8 mouse cellular contexts compared by ENCODE assay signal in the genomic region with DNA sequence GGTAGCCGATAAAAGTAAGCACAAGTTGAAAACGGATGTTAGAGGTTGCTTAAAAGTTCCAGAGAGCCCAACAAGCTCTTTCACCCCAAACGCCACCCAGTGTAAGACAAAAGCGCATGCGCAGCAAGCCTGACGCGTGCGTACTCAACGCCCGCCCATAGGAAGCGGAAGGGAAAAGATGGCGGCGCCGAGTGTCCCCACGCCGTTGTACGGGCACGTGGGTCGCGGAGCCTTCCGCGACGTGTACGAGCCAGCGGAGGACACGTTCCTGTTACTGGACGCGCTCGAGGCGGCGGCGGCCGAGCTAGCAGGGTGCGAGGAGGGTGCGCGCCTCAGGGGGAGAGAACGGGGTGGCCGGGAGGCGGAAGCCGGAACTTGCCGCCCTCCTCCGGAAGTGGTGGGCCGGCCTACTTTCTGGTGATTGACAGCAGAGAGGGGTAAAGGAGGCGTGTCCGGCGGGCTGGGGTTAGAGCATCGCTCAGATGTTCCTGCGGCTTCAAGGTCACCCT. TPM values are rescaled to one million over a fixed set of nuclear protein-coding genes. Genes with fewer than 3 reads are reported as not detected.
A peak's percentile ranks its signal among the peaks of the same experiment; 100 is the strongest.
DNase-seq lines count a peak whose midpoint lies in the region; ATAC-seq and TF ChIP-seq lines count a peak whose summit lies in the region.

A gene (plus strand): TSS at position 111 of the 509 bp plus-strand sequence.

- H3K36me3 ChIP-seq in embryonic facial prominence, embryonic 14.5 days (ENCODE audit: control insufficient read depth, insufficient read depth, low read length): peaks cover 18% of the 10 kb centered on the region
- H3K36me3 ChIP-seq in limb, embryonic 14.5 days (ENCODE audit: control insufficient read depth, insufficient read depth, low read length): peaks cover 24% of the 10 kb centered on the region
- no peaks in the 10 kb centered on the region for H3K36me3 ChIP-seq in midbrain, postnatal 0 days (ENCODE audit: insufficient read depth, low read length)

- H3K4me1 ChIP-seq in embryonic facial prominence, embryonic 14.5 days (ENCODE audit: control insufficient read depth, insufficient read depth, low read length): peaks cover 5% of the 10 kb centered on the region; the same call in 1 of the 2 replicates
- H3K4me1 ChIP-seq in limb, embryonic 14.5 days (ENCODE audit: control insufficient read depth, insufficient read depth, low read length): 0 out of 2 replicates have a peak, but pooled peaks cover 5% of the 10 kb centered on the region
- no peaks in the 10 kb centered on the region for H3K4me1 ChIP-seq in midbrain, postnatal 0 days (ENCODE audit: insufficient read depth, low read length)

- H3K27ac ChIP-seq in embryonic facial prominence, embryonic 14.5 days (replicated peaks; ENCODE audit: low read depth, low read length): peak within 1 kb of the TSS; percentile 96
- H3K27ac ChIP-seq in limb, embryonic 14.5 days (replicated peaks; ENCODE audit: low read depth, low read length): peak within 1 kb of the TSS; percentile 88
- peak within 1 kb of the TSS; percentile 94 for H3K27ac ChIP-seq in midbrain, postnatal 0 days (ENCODE audit: low read depth, low read length)

- under 1% methylated on average over 39 of the region's 48 CpGs for WGBS in embryonic facial prominence, embryonic 14.5 days
- WGBS in limb, embryonic 14.5 days: under 1% methylated on average over 39 of the region's 48 CpGs
- under 1% methylated on average over 47 of the region's 48 CpGs for WGBS in midbrain, postnatal 0 days

- TF ChIP-seq CTCF in midbrain, postnatal 0 days (IDR thresholded peaks at IDR 0.05): peak; percentile 39

- peak within 1 kb of the TSS; percentile 86 for H3K9ac ChIP-seq in embryonic facial prominence, embryonic 14.5 days (ENCODE audit: low read depth, low read length)
- peak within 1 kb of the TSS; percentile 67 for H3K9ac ChIP-seq in limb, embryonic 14.5 days (ENCODE audit: low read depth, low read length, severe bottlenecking)
- H3K9ac ChIP-seq in midbrain, postnatal 0 days (replicated peaks; ENCODE audit: low read length, poor library complexity, severe bottlenecking): peak within 1 kb of the TSS; percentile 77

- peak; percentile 78; the same call in 1 of the 2 replicates for TF ChIP-seq POLR2A in limb, embryonic 14.5 days (IDR thresholded peaks at IDR 0.05; ENCODE audit: borderline replicate concordance, extremely low read depth, insufficient read depth, insufficient read length)

- H3K4me3 ChIP-seq in embryonic facial prominence, embryonic 14.5 days (ENCODE audit: low read depth, low read length): peak within 1 kb of the TSS; percentile 79
- peak within 1 kb of the TSS; percentile 56 for H3K4me3 ChIP-seq in limb, embryonic 14.5 days (replicated peaks; ENCODE audit: low read length)
- H3K4me3 ChIP-seq in midbrain, postnatal 0 days (ENCODE audit: low read depth, low read length): peak within 1 kb of the TSS; percentile 81

- H3K27me3 ChIP-seq in embryonic facial prominence, embryonic 14.5 days (replicated peaks; ENCODE audit: control insufficient read depth, insufficient read depth, low read length): no peaks in the 10 kb centered on the region
- H3K27me3 ChIP-seq in limb, embryonic 14.5 days (ENCODE audit: control insufficient read depth, insufficient read depth, low read length): no peaks in the 10 kb centered on the region
- H3K27me3 ChIP-seq in midbrain, postnatal 0 days (ENCODE audit: insufficient read depth, low read length): no peaks in the 10 kb centered on the region

- peak; percentile 96 for DNase-seq in 3T3-L1 (ENCODE audit: low read depth, low spot score)
- DNase-seq in adrenal gland, postnatal 4 days (ENCODE audit: low spot score in 2 of 2): peak; percentile 79 to 91
- peak; percentile 98 for DNase-seq in embryonic facial prominence, embryonic 14.5 days (ENCODE audit: low spot score)
- DNase-seq in heart, adult 8-10 months (ENCODE audit: low spot score): peak; percentile 95
- DNase-seq in kidney, adult 9 months: peak; percentile 96
- DNase-seq in limb, embryonic 14.5 days (ENCODE audit: low spot score): peak; percentile 95
- DNase-seq in midbrain, postnatal 0 days (ENCODE audit: low spot score): peak; percentile 97
- DNase-seq in spleen, postnatal 14 days (ENCODE audit: low spot score in 2 of 2): peak; percentile 78 to 84

- peak within 1 kb of the TSS; percentile 55 for H3K4me2 ChIP-seq in embryonic facial prominence, embryonic 14.5 days (ENCODE audit: low read depth, low read length)
- H3K4me2 ChIP-seq in limb, embryonic 14.5 days (replicated peaks; ENCODE audit: low read depth, low read length, severe bottlenecking): peak within 1 kb of the TSS; percentile 47
- peak within 1 kb of the TSS; percentile 56 for H3K4me2 ChIP-seq in midbrain, postnatal 0 days (ENCODE audit: low read depth, low read length, poor library complexity, severe bottlenecking)

- H3K9me3 ChIP-seq in embryonic facial prominence, embryonic 14.5 days (ENCODE audit: control insufficient read depth, low read length): 0 out of 2 replicates have a peak, but pooled peaks cover 5% of the 10 kb centered on the region
- peaks cover 5% of the 10 kb centered on the region; the same call in 1 of the 2 replicates for H3K9me3 ChIP-seq in limb, embryonic 14.5 days (ENCODE audit: control insufficient read depth, low read length)
- H3K9me3 ChIP-seq in midbrain, postnatal 0 days (ENCODE audit: low read length): no peaks in the 10 kb centered on the region

- ATAC-seq in embryonic facial prominence, embryonic 14.5 days (ENCODE audit: low read depth): peak; percentile 99
- ATAC-seq in limb, embryonic 14.5 days (ENCODE audit: low FRiP score, low read depth): peak; percentile 99
- ATAC-seq in midbrain, postnatal 0 days (ENCODE audit: low FRiP score): peak; percentile 98

RNA-seq across cellular contexts. Expression of the gene that starts here (rescaled TPM):
- total RNA-seq in adrenal gland, postnatal 4 days (2021): 10 to 100 TPM; 32.5 to 37.1 TPM
- polyA plus RNA-seq in embryonic facial prominence, embryonic 14.5 days (2014; fragmentation: Nextera tagmentation; extraction: Ambion mirVana): 15.8 and 21.4 TPM in 2 replicates
- 10 to 100 TPM; 20.0 to 21.2 (median 20.4) TPM for total RNA-seq in heart, adult 8-10 months (2022)
- 22.6 and 25.7 TPM in 2 replicates for polyA plus RNA-seq in limb, embryonic 14.5 days (2012; rRNA removed)
- polyA plus RNA-seq in limb, embryonic 14.5 days (2014; fragmentation: Nextera tagmentation; extraction: Ambion mirVana): 24.1 and 24.6 TPM in 2 replicates
- 10.9 and 18.5 TPM in 2 replicates for total RNA-seq in midbrain, postnatal 0 days (2014; rRNA removed)
- 31.5 and 34.4 TPM in 2 replicates for polyA plus RNA-seq in midbrain, postnatal 0 days (2015; fragmentation: Nextera tagmentation; extraction: Ambion mirVana)

Comparison
In these comparisons a context has a peak if more than half of its experiments do, and no peak if none do; other contexts are left out.
1. Peak in every context shown above with its lines: DNase-seq, ATAC-seq, H3K4me3 ChIP-seq and H3K27ac ChIP-seq.